10 mouse cellular contexts compared by ENCODE assay signal in the genomic region with DNA sequence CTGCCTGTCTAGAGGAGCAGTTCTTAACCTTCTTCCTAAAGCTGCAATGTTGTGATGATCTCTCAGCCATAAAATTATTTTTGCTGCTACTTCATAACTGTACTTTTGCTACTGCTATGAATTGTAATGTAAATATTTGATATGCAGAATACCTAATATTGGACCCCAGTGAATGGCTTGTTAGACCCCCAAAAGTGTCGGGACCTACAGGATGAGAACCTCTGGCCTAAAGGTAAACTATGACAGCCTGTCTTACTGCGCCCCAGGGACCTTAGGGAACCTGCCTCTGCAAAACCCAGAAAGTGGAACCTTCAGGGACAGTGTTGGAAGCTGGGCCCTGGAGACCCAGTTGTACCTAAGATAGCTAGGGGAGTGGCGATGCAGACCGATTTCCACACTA. TPM values are rescaled to one million over a fixed set of nuclear protein-coding genes. Genes with fewer than 3 reads are reported as not detected.
A peak's percentile ranks its signal among the peaks of the same experiment; 100 is the strongest.
DNase-seq lines count a peak whose midpoint lies in the region; ATAC-seq and TF ChIP-seq lines count a peak whose summit lies in the region.
"Had no signal": no experiment of that assay in that cellular context is flagged by ENCODE, and none has a peak within 500 bp of the region (broad histone marks: within the 10 kb centered on the region; RNA-seq: fewer than 3 reads in every experiment).

No protein-coding gene starts in this region.

- TF ChIP-seq CTCF in hindbrain, postnatal 0 days (IDR thresholded peaks at IDR 0.05; ENCODE audit: low read depth) = no peak

- H3K4me1 ChIP-seq in kidney, embryonic 14.5 days (ENCODE audit: control insufficient read depth, insufficient read depth, low read length) = peaks cover 20% of the 10 kb centered on the region
- peaks cover 46% of the 10 kb centered on the region for H3K4me1 ChIP-seq in embryonic facial prominence, embryonic 13.5 days
- peaks cover 38% of the 10 kb centered on the region for H3K4me1 ChIP-seq in hindbrain, postnatal 0 days (ENCODE audit: insufficient read depth, low read length)
- H3K4me1 ChIP-seq in midbrain, embryonic 16.5 days (ENCODE audit: control insufficient read depth, insufficient read depth, low read length) = peaks cover 60% of the 10 kb centered on the region

- no peak overlapping the region; the same call in 1 of the 2 replicates for H3K27ac ChIP-seq in kidney, embryonic 14.5 days (ENCODE audit: low read depth, low read length)
- peak overlapping the region; percentile 49; the same call in 1 of the 2 replicates for H3K27ac ChIP-seq in embryonic facial prominence, embryonic 13.5 days
- peak overlapping the region; percentile 95 for H3K27ac ChIP-seq in hindbrain, postnatal 0 days
- peak overlapping the region; percentile 97 for H3K27ac ChIP-seq in midbrain, embryonic 16.5 days (ENCODE audit: low read length)

- ATAC-seq in kidney, embryonic 14.5 days (ENCODE audit: low FRiP score, low TSS enrichment) = no peak
- ATAC-seq in embryonic facial prominence, embryonic 13.5 days (ENCODE audit: insufficient number of reproducible peaks, insufficient read depth, low FRiP score, low TSS enrichment, low read depth) = no peak; the same call in 1 of the 2 replicates
- no peak for ATAC-seq in hindbrain, postnatal 0 days
- no peak for ATAC-seq in midbrain, embryonic 16.5 days
- ATAC-seq in CD4-positive, CD25-positive, alpha-beta regulatory T cell, adult 4 months = no peak

- peak overlapping the region; percentile 35; the same call in 1 of the 2 replicates for H3K4me3 ChIP-seq in kidney, embryonic 14.5 days (ENCODE audit: low read length)
- peak overlapping the region; percentile 46 for H3K4me3 ChIP-seq in embryonic facial prominence, embryonic 13.5 days
- peak overlapping the region; percentile 22 for H3K4me3 ChIP-seq in hindbrain, postnatal 0 days (ENCODE audit: low read length)
- peak overlapping the region; percentile 26 for H3K4me3 ChIP-seq in midbrain, embryonic 16.5 days (ENCODE audit: low read depth, low read length)

- peaks cover 6% of the 10 kb centered on the region; the same call in 1 of the 2 replicates for H3K27me3 ChIP-seq in kidney, embryonic 14.5 days (ENCODE audit: control insufficient read depth, insufficient read depth, low read length)
- peaks cover 5% of the 10 kb centered on the region for H3K27me3 ChIP-seq in embryonic facial prominence, embryonic 13.5 days
- no peaks in the 10 kb centered on the region for H3K27me3 ChIP-seq in hindbrain, postnatal 0 days (ENCODE audit: insufficient read depth, low read length)
- H3K27me3 ChIP-seq in midbrain, embryonic 16.5 days (ENCODE audit: control insufficient read depth, insufficient read depth, low read depth, low read length) = no peaks in the 10 kb centered on the region

- no peaks in the 10 kb centered on the region for H3K36me3 ChIP-seq in kidney, embryonic 14.5 days (ENCODE audit: control insufficient read depth, insufficient read depth, low read length)
- H3K36me3 ChIP-seq in embryonic facial prominence, embryonic 13.5 days = no peaks in the 10 kb centered on the region
- H3K36me3 ChIP-seq in hindbrain, postnatal 0 days (ENCODE audit: insufficient read depth, low read length) = no peaks in the 10 kb centered on the region
- H3K36me3 ChIP-seq in midbrain, embryonic 16.5 days (ENCODE audit: control insufficient read depth, insufficient read depth, low read length) = no peaks in the 10 kb centered on the region
- H3K36me3 ChIP-seq: G1E had no signal

- H3K4me2 ChIP-seq in kidney, embryonic 14.5 days (replicated peaks; ENCODE audit: low read depth, low read length) = peak overlapping the region; percentile 78
- peak overlapping the region; percentile 81 for H3K4me2 ChIP-seq in embryonic facial prominence, embryonic 13.5 days
- H3K4me2 ChIP-seq in hindbrain, postnatal 0 days (ENCODE audit: low read depth, low read length) = peak overlapping the region; percentile 49
- peak overlapping the region; percentile 55 for H3K4me2 ChIP-seq in midbrain, embryonic 16.5 days (ENCODE audit: low read length)

- DNase-seq in kidney, adult 9 months = no peak
- no peak for DNase-seq in hindbrain, postnatal 0 days (ENCODE audit: low spot score)
- no peak for DNase-seq in urinary bladder, postnatal 14 days (ENCODE audit: low spot score)
- DNase-seq in ovary, postnatal 10 days (ENCODE audit: low spot score) = no peak

- H3K9ac ChIP-seq in kidney, embryonic 14.5 days (ENCODE audit: low read depth, low read length) = no peak overlapping the region
- peak overlapping the region; percentile 58 for H3K9ac ChIP-seq in embryonic facial prominence, embryonic 13.5 days
- peak overlapping the region; percentile 51; the same call in 1 of the 2 replicates for H3K9ac ChIP-seq in hindbrain, postnatal 0 days (replicated peaks; ENCODE audit: low read length)
- 0 out of 2 replicates have a peak overlapping the region, but pooled peaks have one; percentile 61 for H3K9ac ChIP-seq in midbrain, embryonic 16.5 days (ENCODE audit: low read depth, low read length)

- no peaks in the 10 kb centered on the region for H3K9me3 ChIP-seq in kidney, embryonic 14.5 days (ENCODE audit: control insufficient read depth, low read length)
- no peaks in the 10 kb centered on the region for H3K9me3 ChIP-seq in embryonic facial prominence, embryonic 13.5 days
- no peaks in the 10 kb centered on the region for H3K9me3 ChIP-seq in hindbrain, postnatal 0 days (ENCODE audit: low read length)
- H3K9me3 ChIP-seq in midbrain, embryonic 16.5 days (replicated peaks; ENCODE audit: control insufficient read depth, low read length, poor library complexity, severe bottlenecking) = no peaks in the 10 kb centered on the region
- H3K9me3 ChIP-seq: G1E had no signal

- whole genome bisulfite sequencing in kidney, embryonic 14.5 days = 24% methylated on average over 4 of the region's 4 CpGs
- WGBS in embryonic facial prominence, embryonic 13.5 days = 15% methylated on average over 4 of the region's 4 CpGs
- WGBS in hindbrain, postnatal 0 days = 18% methylated on average over 4 of the region's 4 CpGs
- 3% methylated on average over 4 of the region's 4 CpGs for WGBS in midbrain, embryonic 16.5 days

RNA-seq across cellular contexts. Expression of a gene that starts 25.6 kb away (rescaled TPM):
- 94.7 and 106 TPM in 2 replicates for polyA plus RNA-seq in kidney, embryonic 14.5 days (2014; fragmentation: Nextera tagmentation; extraction: Ambion mirVana)
- 123 and 125 TPM in 2 replicates for polyA plus RNA-seq in embryonic facial prominence, embryonic 13.5 days (2015; fragmentation: Nextera tagmentation; extraction: Ambion mirVana)
- 6.3 and 12.6 TPM in 2 replicates for total RNA-seq in hindbrain, postnatal 0 days (2014; rRNA removed)
- 26.4 and 28.1 TPM in 2 replicates for polyA plus RNA-seq in hindbrain, postnatal 0 days (2015; fragmentation: Nextera tagmentation; extraction: Ambion mirVana)
- polyA plus RNA-seq in midbrain, embryonic 16.5 days (2015; fragmentation: Nextera tagmentation; extraction: Ambion mirVana) = 14.8 and 16.3 TPM in 2 replicates
- not detected for polyA plus RNA-seq in CD4-positive, CD25-positive, alpha-beta regulatory T cell, adult 4 months (2017; shearing (Covaris generic))

RNA-seq across cellular contexts. Expression of a gene that starts 41.0 kb away (rescaled TPM):
- polyA plus RNA-seq in kidney, embryonic 14.5 days (2014; fragmentation: Nextera tagmentation; extraction: Ambion mirVana) = 66.9 and 69.1 TPM in 2 replicates
- 89.4 and 94.8 TPM in 2 replicates for polyA plus RNA-seq in embryonic facial prominence, embryonic 13.5 days (2015; fragmentation: Nextera tagmentation; extraction: Ambion mirVana)
- total RNA-seq in hindbrain, postnatal 0 days (2014; rRNA removed) = 44.9 and 56.5 TPM in 2 replicates
- 77.1 and 87.8 TPM in 2 replicates for polyA plus RNA-seq in hindbrain, postnatal 0 days (2015; fragmentation: Nextera tagmentation; extraction: Ambion mirVana)
- polyA plus RNA-seq in midbrain, embryonic 16.5 days (2015; fragmentation: Nextera tagmentation; extraction: Ambion mirVana) = 80.6 and 85.7 TPM in 2 replicates
- 100 to 1,000 TPM in 1 of 2 experiments, 10 to 100 TPM in 1; 82.3 to 119 TPM for polyA plus RNA-seq in CD4-positive, CD25-positive, alpha-beta regulatory T cell, adult 4 months (2017; shearing (Covaris generic))

RNA-seq across cellular contexts. Expression of a gene that starts 45.5 kb away (rescaled TPM):
- 37.3 and 43.2 TPM in 2 replicates for polyA plus RNA-seq in kidney, embryonic 14.5 days (2014; fragmentation: Nextera tagmentation; extraction: Ambion mirVana)
- 61.7 and 66.5 TPM in 2 replicates for polyA plus RNA-seq in embryonic facial prominence, embryonic 13.5 days (2015; fragmentation: Nextera tagmentation; extraction: Ambion mirVana)
- total RNA-seq in hindbrain, postnatal 0 days (2014; rRNA removed) = 91.4 and 92.8 TPM in 2 replicates
- polyA plus RNA-seq in hindbrain, postnatal 0 days (2015; fragmentation: Nextera tagmentation; extraction: Ambion mirVana) = 67.2 and 69.0 TPM in 2 replicates
- polyA plus RNA-seq in midbrain, embryonic 16.5 days (2015; fragmentation: Nextera tagmentation; extraction: Ambion mirVana) = 79.1 and 81.8 TPM in 2 replicates
- polyA plus RNA-seq in CD4-positive, CD25-positive, alpha-beta regulatory T cell, adult 4 months (2017; shearing (Covaris generic)) = 10 to 100 TPM; 21.3 to 26.1 TPM

RNA-seq across cellular contexts. Expression of a gene that starts 52.6 kb away (rescaled TPM):
- 33.7 and 36.3 TPM in 2 replicates for polyA plus RNA-seq in kidney, embryonic 14.5 days (2014; fragmentation: Nextera tagmentation; extraction: Ambion mirVana)
- 2.4 and 3.4 TPM in 2 replicates for polyA plus RNA-seq in embryonic facial prominence, embryonic 13.5 days (2015; fragmentation: Nextera tagmentation; extraction: Ambion mirVana)
- 0.10 and 0.75 TPM in 2 replicates for total RNA-seq in hindbrain, postnatal 0 days (2014; rRNA removed)
- polyA plus RNA-seq in hindbrain, postnatal 0 days (2015; fragmentation: Nextera tagmentation; extraction: Ambion mirVana) = 0.19 and 0.71 TPM in 2 replicates
- 0.24 and 0.51 TPM in 2 replicates for polyA plus RNA-seq in midbrain, embryonic 16.5 days (2015; fragmentation: Nextera tagmentation; extraction: Ambion mirVana)
- polyA plus RNA-seq in CD4-positive, CD25-positive, alpha-beta regulatory T cell, adult 4 months (2017; shearing (Covaris generic)) = 1 to 10 TPM in 1 of 2 experiments, under 1 TPM in 1; 0.48 to 1.5 TPM
- total RNA-seq: gastrocnemius, postnatal 4 days had no signal

Comparison
In these comparisons a context has a peak if more than half of its experiments do, and no peak if none do; other contexts are left out.
1. RNA of a gene that starts 25.6 kb away (polyA plus RNA-seq): 123 to 125 TPM in embryonic facial prominence, embryonic 13.5 days, 94.7 to 106 TPM in kidney, embryonic 14.5 days, 26.4 to 28.1 TPM in hindbrain, postnatal 0 days and 14.8 to 16.3 TPM in midbrain, embryonic 16.5 days; not detected in CD4-positive, CD25-positive, alpha-beta regulatory T cell, adult 4 months; every median in the first group is over 10 times any median in the second.
2. Peak in every context shown above with its lines, with median percentiles within 50 percentile points of each other: H3K4me2 ChIP-seq and H3K4me3 ChIP-seq.